Mouse (Mus musculus): ENCODE data around the gene Gm14632.
"Not testable (repeated sequence)": the region's sequence is repeated elsewhere in the genome, so short reads cannot be mapped to it uniquely, and the experiment has no call there.

The Gm14632 gene

GRCm38 (mm10) chrX:30329472-30329871 lies at the start of gene Gm14632:
Gene Gm14632, plus strand, starts transcription at chrX:30329772.
- DNase-seq: not testable (repeated sequence)
